Comparison of ENCODE assay signal across 8 mouse cellular contexts in genomic region chr13:53465191-53465820, GRCm38 (mm10). TPM values are rescaled to one million over a fixed set of nuclear protein-coding genes. Genes with fewer than 3 reads are reported as not detected.
DNase-seq lines count a peak whose midpoint lies in the region; ATAC-seq lines count a peak whose summit lies in the region.
"Had no signal": no experiment of that assay in that cellular context is flagged by ENCODE, and none has a peak within 500 bp of the region (broad histone marks: within the 10 kb centered on the region; RNA-seq: fewer than 3 reads in every experiment).

No protein-coding gene starts in this region.

- H3K4me3 ChIP-seq in liver, embryonic 11.5 days (ENCODE audit: low read depth, low read length) = no peak overlapping the region
- H3K4me3 ChIP-seq in liver, embryonic 12.5 days = no peak overlapping the region
- peak overlapping the region; percentile 18 for H3K4me3 ChIP-seq in embryonic facial prominence, embryonic 11.5 days (ENCODE audit: low read depth, low read length)
- H3K4me3 ChIP-seq in hindbrain, embryonic 12.5 days = peak overlapping the region; percentile 15
- H3K4me3 ChIP-seq in neural tube, embryonic 13.5 days = 0 out of 2 replicates have a peak overlapping the region, but pooled peaks have one; percentile 9

- ATAC-seq in liver, embryonic 11.5 days (replicated peaks; ENCODE audit: low FRiP score) = no peak
- ATAC-seq in liver, embryonic 12.5 days = no peak
- no peak for ATAC-seq in embryonic facial prominence, embryonic 11.5 days (replicated peaks; ENCODE audit: insufficient number of reproducible peaks, low FRiP score, low TSS enrichment, low read depth)
- no peak for ATAC-seq in hindbrain, embryonic 12.5 days (ENCODE audit: low FRiP score)
- no peak for ATAC-seq in neural tube, embryonic 13.5 days (ENCODE audit: low read depth)

- 0 out of 2 replicates have a peak, but pooled peaks cover 4% of the 10 kb centered on the region for H3K4me1 ChIP-seq in liver, embryonic 11.5 days (replicated peaks; ENCODE audit: control insufficient read depth, insufficient read depth, low read length)
- H3K4me1 ChIP-seq in liver, embryonic 12.5 days = no peaks in the 10 kb centered on the region
- H3K4me1 ChIP-seq in embryonic facial prominence, embryonic 11.5 days (ENCODE audit: control insufficient read depth, insufficient read depth, low read length) = peaks cover 12% of the 10 kb centered on the region
- H3K4me1 ChIP-seq in hindbrain, embryonic 12.5 days = peaks cover 58% of the 10 kb centered on the region
- H3K4me1 ChIP-seq in neural tube, embryonic 13.5 days (replicated peaks) = peaks cover 67% of the 10 kb centered on the region

- peaks cover 96% of the 10 kb centered on the region for H3K27me3 ChIP-seq in liver, embryonic 11.5 days (replicated peaks; ENCODE audit: control insufficient read depth, insufficient read depth, low read length)
- H3K27me3 ChIP-seq in liver, embryonic 12.5 days (replicated peaks) = peaks cover 97% of the 10 kb centered on the region
- H3K27me3 ChIP-seq in embryonic facial prominence, embryonic 11.5 days (ENCODE audit: control insufficient read depth, insufficient read depth, low read length) = peaks cover 36% of the 10 kb centered on the region
- peaks cover 86% of the 10 kb centered on the region for H3K27me3 ChIP-seq in hindbrain, embryonic 12.5 days
- H3K27me3 ChIP-seq in neural tube, embryonic 13.5 days = peaks cover 95% of the 10 kb centered on the region

- no peaks in the 10 kb centered on the region for H3K36me3 ChIP-seq in liver, embryonic 11.5 days (ENCODE audit: control insufficient read depth, insufficient read depth, low read length)
- H3K36me3 ChIP-seq in liver, embryonic 12.5 days = no peaks in the 10 kb centered on the region
- no peaks in the 10 kb centered on the region for H3K36me3 ChIP-seq in embryonic facial prominence, embryonic 11.5 days (replicated peaks; ENCODE audit: control insufficient read depth, insufficient read depth, low read depth, low read length)
- no peaks in the 10 kb centered on the region for H3K36me3 ChIP-seq in hindbrain, embryonic 12.5 days
- H3K36me3 ChIP-seq in neural tube, embryonic 13.5 days = no peaks in the 10 kb centered on the region

- 6% methylated on average over 26 of the region's 26 CpGs for WGBS in liver, embryonic 11.5 days
- 4% methylated on average over 26 of the region's 26 CpGs for WGBS in liver, embryonic 12.5 days (ENCODE audit: insufficient replicate concordance)
- 1% methylated on average over 26 of the region's 26 CpGs for WGBS in embryonic facial prominence, embryonic 11.5 days
- WGBS in hindbrain, embryonic 12.5 days = 1% methylated on average over 26 of the region's 26 CpGs
- WGBS in neural tube, embryonic 13.5 days = 2% methylated on average over 26 of the region's 26 CpGs

- no peak overlapping the region for H3K27ac ChIP-seq in liver, embryonic 11.5 days (ENCODE audit: low read depth, low read length)
- H3K27ac ChIP-seq in liver, embryonic 12.5 days = no peak overlapping the region
- H3K27ac ChIP-seq in embryonic facial prominence, embryonic 11.5 days (replicated peaks; ENCODE audit: low read depth, low read length) = peak overlapping the region; percentile 67; the same call in 1 of the 2 replicates
- H3K27ac ChIP-seq in hindbrain, embryonic 12.5 days = peak overlapping the region; percentile 71
- H3K27ac ChIP-seq in neural tube, embryonic 13.5 days (replicated peaks) = peak overlapping the region; percentile 19

- H3K9me3 ChIP-seq in liver, embryonic 11.5 days (ENCODE audit: control insufficient read depth, low read length) = no peaks in the 10 kb centered on the region
- no peaks in the 10 kb centered on the region for H3K9me3 ChIP-seq in liver, embryonic 12.5 days (replicated peaks)
- no peaks in the 10 kb centered on the region for H3K9me3 ChIP-seq in embryonic facial prominence, embryonic 11.5 days (replicated peaks; ENCODE audit: control insufficient read depth, low read length)
- no peaks in the 10 kb centered on the region for H3K9me3 ChIP-seq in hindbrain, embryonic 12.5 days (replicated peaks)
- H3K9me3 ChIP-seq in neural tube, embryonic 13.5 days = no peaks in the 10 kb centered on the region

- H3K9ac ChIP-seq in liver, embryonic 11.5 days (ENCODE audit: low read depth, low read length) = no peak overlapping the region
- H3K9ac ChIP-seq in liver, embryonic 12.5 days = no peak overlapping the region
- H3K9ac ChIP-seq in embryonic facial prominence, embryonic 11.5 days (replicated peaks; ENCODE audit: low read length) = peak overlapping the region; percentile 54
- H3K9ac ChIP-seq in hindbrain, embryonic 12.5 days = 0 out of 2 replicates have a peak overlapping the region, but pooled peaks have one; percentile 15
- H3K9ac ChIP-seq in neural tube, embryonic 13.5 days = no peak overlapping the region

- no peak for DNase-seq in liver, embryonic 11.5 days (ENCODE audit: low spot score)
- DNase-seq in embryonic facial prominence, embryonic 11.5 days (ENCODE audit: low spot score) = peak; percentile 51
- no peak for DNase-seq in cerebellum, adult 11-12 months
- DNase-seq in spleen, postnatal 4 days (ENCODE audit: low spot score in 2 of 2) = no peak
- DNase-seq: lung, postnatal 14 days had no signal

- peak overlapping the region; percentile 21; the same call in 1 of the 2 replicates for H3K4me2 ChIP-seq in liver, embryonic 11.5 days
- no peak overlapping the region for H3K4me2 ChIP-seq in liver, embryonic 12.5 days
- H3K4me2 ChIP-seq in embryonic facial prominence, embryonic 11.5 days (ENCODE audit: low read depth, low read length) = peak overlapping the region; percentile 53
- peak overlapping the region; percentile 43 for H3K4me2 ChIP-seq in hindbrain, embryonic 12.5 days (replicated peaks)
- H3K4me2 ChIP-seq in neural tube, embryonic 13.5 days = peak overlapping the region; percentile 45

RNA-seq across cellular contexts. Expression of gene Msx2, which starts 7.6 kb away (rescaled TPM):
- 2.4 and 3.1 TPM in 2 replicates for polyA plus RNA-seq in liver, embryonic 11.5 days (2014; fragmentation: Nextera tagmentation; extraction: Ambion mirVana)
- polyA plus RNA-seq in liver, embryonic 12.5 days (2016; fragmentation: Nextera tagmentation; extraction: Ambion mirVana) = 0.32 and 0.33 TPM in 2 replicates
- 31.2 and 41.2 TPM in 2 replicates for polyA plus RNA-seq in embryonic facial prominence, embryonic 11.5 days (2014; fragmentation: Nextera tagmentation; extraction: Ambion mirVana)
- polyA plus RNA-seq in hindbrain, embryonic 12.5 days (2016; fragmentation: Nextera tagmentation; extraction: Ambion mirVana) = 60.3 and 65.2 TPM in 2 replicates
- polyA plus RNA-seq in neural tube, embryonic 13.5 days (2015; fragmentation: Nextera tagmentation; extraction: Ambion mirVana) = 1.7 and 3.2 TPM in 2 replicates

Comparison
In these comparisons a context has a peak if more than half of its experiments do, and no peak if none do; other contexts are left out.
1. H3K27ac ChIP-seq: peak in embryonic facial prominence, embryonic 11.5 days (single experiment), hindbrain, embryonic 12.5 days (single experiment) and neural tube, embryonic 13.5 days (single experiment); none in liver, embryonic 11.5 days (single experiment) and liver, embryonic 12.5 days (single experiment).
2. H3K4me3 ChIP-seq: peak in embryonic facial prominence, embryonic 11.5 days (single experiment), hindbrain, embryonic 12.5 days (single experiment) and neural tube, embryonic 13.5 days (single experiment); none in liver, embryonic 11.5 days (single experiment) and liver, embryonic 12.5 days (single experiment).
3. H3K9ac ChIP-seq: peak in embryonic facial prominence, embryonic 11.5 days (single experiment) and hindbrain, embryonic 12.5 days (single experiment); none in liver, embryonic 11.5 days (single experiment), liver, embryonic 12.5 days (single experiment) and neural tube, embryonic 13.5 days (single experiment).